Mouse (Mus musculus) neural tube, embryonic 15.5 days (tissue): Measurements from ENCODE around the gene Cxcr1. TPM values are rescaled to one million over a fixed set of nuclear protein-coding genes. Genes with fewer than 3 reads are reported as not detected.
"Not testable (repeated sequence)": the region's sequence is repeated elsewhere in the genome, so short reads cannot be mapped to it uniquely, and the experiment has no call there.

Source experiments
- ATAC-seq: fragments of 200-750 bp; cut with Nextera tagmentation; 2 replicates; pipeline ENCODE4 v1.8.0; 2017; ENCODE audit warnings: mild to moderate bottlenecking, moderate TSS enrichment, moderate library complexity; ENCODE audit not compliant: low FRiP score
- H3K27ac ChIP-seq: fragments of 300-500 bp; sonication (generic); replicated peaks from 2 replicates; pipeline ENCODE4 v1.5.1; 2015; ENCODE audit warnings: mild to moderate bottlenecking, inconsistent platforms
- H3K27me3 ChIP-seq: fragments of 300-500 bp; sonication (generic); replicated peaks from 2 replicates; pipeline ENCODE4 v1.6.1; 2015; ENCODE audit warnings: inconsistent platforms
- H3K36me3 ChIP-seq: fragments of 300-500 bp; sonication (generic); 2 replicates; pipeline ENCODE4 v1.6.1; 2015; ENCODE audit warnings: inconsistent platforms
- H3K4me1 ChIP-seq: fragments of 300-500 bp; sonication (generic); 2 replicates; pipeline ENCODE4 v1.6.1; 2015; ENCODE audit warnings: inconsistent platforms
- H3K4me2 ChIP-seq: fragments of 300-500 bp; sonication (generic); 2 replicates; pipeline ENCODE4 v1.6.1; 2015; ENCODE audit warnings: inconsistent platforms, mild to moderate bottlenecking, moderate library complexity
- H3K4me3 ChIP-seq: fragments of 300-500 bp; sonication (generic); replicated peaks from 2 replicates; pipeline ENCODE4 v1.5.1; 2015; ENCODE audit warnings: mild to moderate bottlenecking, inconsistent platforms
- H3K9ac ChIP-seq: fragments of 300-500 bp; sonication (generic); replicated peaks from 2 replicates; pipeline ENCODE4 v1.6.1; 2015; ENCODE audit warnings: mild to moderate bottlenecking, inconsistent platforms
- H3K9me3 ChIP-seq: fragments of 300-500 bp; sonication (generic); replicated peaks from 2 replicates; pipeline ENCODE4 v1.6.1; 2016; ENCODE audit warnings: inconsistent platforms
- WGBS: fragments of 180-500 bp; shearing (Covaris S2); methylation state at CpG from one replicate; pipeline ENCODE4 v1.1.7; 2015; ENCODE audit warnings: mixed read lengths; 5-methylcytosine and 5-hydroxymethylcytosine counted together
- polyA plus RNA-seq: library from polyadenylated mRNA; unstranded; fragments of >200 nt; fragmentation: Nextera tagmentation; extraction: Ambion mirVana; gene quantifications from 2 replicates; pipeline ENCODE4 v1.2.1, GENCODE M21; 2015

Gene Cxcr1
- polyA plus RNA-seq, 1 experiment from 2014 or later: not detected

DNA sequence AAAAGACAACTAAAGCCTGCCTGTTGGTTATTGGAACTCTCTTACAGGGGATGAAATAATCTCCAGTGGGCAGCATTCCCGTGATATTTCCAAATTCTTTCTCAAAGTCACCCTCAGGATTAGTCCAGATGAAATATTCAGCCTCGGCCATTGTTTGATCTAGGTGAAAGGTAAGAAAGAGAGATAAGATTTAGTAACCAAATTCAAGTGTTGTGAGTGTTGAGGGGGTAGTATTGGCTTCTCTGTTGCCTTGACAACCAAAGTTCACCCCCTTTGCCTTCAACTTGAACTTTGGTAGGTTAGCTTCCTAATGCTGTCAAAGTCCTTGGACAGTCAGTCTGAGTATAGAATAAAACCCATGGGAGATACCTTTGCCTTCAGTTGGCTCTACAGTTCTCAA is 1.7 kb downstream of the Cxcr1 start:
- Histone ChIP-seq H3K4me2 (no peak overlapping the region), H3K9me3 (no peaks in the 10 kb centered on the region), H3K36me3 (no peaks in the 10 kb centered on the region), H3K27ac (no peak overlapping the region), H3K4me1 (no peaks in the 10 kb centered on the region), H3K27me3 (no peaks in the 10 kb centered on the region), H3K9ac (no peak overlapping the region), H3K4me3 (no peak overlapping the region)
- 89% methylated on average over 2 of the region's 2 CpGs for WGBS
- ATAC-seq: no peak

DNA sequence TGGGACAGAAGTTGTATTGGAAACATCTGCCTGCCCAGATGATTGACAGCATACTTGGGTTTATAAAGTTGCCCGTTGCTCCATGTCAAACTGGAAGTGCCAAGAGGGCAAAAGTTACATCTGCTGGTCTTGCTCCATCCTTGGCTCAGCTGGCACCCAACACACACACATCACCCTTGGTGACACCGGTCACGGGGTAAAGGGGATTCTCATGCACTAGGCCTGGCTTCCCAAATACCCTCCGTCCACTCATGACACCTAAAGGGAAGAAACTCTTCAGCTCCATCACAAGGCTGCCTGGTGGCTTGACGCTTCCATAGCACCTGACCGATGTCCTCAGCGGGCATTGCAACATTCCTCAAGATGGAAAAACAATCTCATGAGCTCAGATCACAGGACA is 4.0 kb downstream of the Cxcr1 start:
- Histone ChIP-seq H3K4me1 (no peaks in the 10 kb centered on the region), H3K9me3 (no peaks in the 10 kb centered on the region), H3K4me2 (no peak overlapping the region), H3K9ac (no peak overlapping the region), H3K36me3 (no peaks in the 10 kb centered on the region), H3K27ac (no peak overlapping the region), H3K27me3 (no peaks in the 10 kb centered on the region), H3K4me3 (no peak overlapping the region)
- 97% methylated on average over 7 of the region's 7 CpGs for WGBS
- no peak for ATAC-seq

DNA sequence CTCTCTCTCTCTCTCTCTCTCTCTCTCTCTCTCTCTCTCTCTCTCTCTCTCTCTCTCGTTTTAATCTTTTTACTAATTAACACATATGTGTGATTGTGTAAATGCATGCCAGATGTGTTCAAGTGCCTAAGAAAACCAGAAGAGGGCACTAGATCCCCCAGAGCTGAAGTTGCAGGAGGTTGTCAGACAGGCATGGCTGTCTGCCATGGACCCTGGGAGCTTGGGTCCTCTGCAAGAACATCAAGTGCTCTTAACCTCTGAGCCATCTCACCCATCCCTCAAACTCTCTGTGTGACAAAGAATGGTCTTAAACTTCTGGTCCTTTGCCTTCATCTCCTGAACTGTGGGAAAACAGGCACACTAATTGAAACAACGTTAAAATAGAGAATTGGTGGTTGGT is 11.4 kb downstream of the Cxcr1 start:
- H3K36me3 ChIP-seq: no peaks in the 10 kb centered on the region
- no peaks in the 10 kb centered on the region for H3K27me3 ChIP-seq
- H3K27ac ChIP-seq: no peak overlapping the region
- no peak overlapping the region for H3K4me3 ChIP-seq
- no peak for ATAC-seq
- no peaks in the 10 kb centered on the region for H3K9me3 ChIP-seq
- no peak overlapping the region for H3K9ac ChIP-seq
- H3K4me2 ChIP-seq: no peak overlapping the region
- no peaks in the 10 kb centered on the region for H3K4me1 ChIP-seq
- WGBS: 69% methylated on average over 2 of the region's 2 CpGs

DNA sequence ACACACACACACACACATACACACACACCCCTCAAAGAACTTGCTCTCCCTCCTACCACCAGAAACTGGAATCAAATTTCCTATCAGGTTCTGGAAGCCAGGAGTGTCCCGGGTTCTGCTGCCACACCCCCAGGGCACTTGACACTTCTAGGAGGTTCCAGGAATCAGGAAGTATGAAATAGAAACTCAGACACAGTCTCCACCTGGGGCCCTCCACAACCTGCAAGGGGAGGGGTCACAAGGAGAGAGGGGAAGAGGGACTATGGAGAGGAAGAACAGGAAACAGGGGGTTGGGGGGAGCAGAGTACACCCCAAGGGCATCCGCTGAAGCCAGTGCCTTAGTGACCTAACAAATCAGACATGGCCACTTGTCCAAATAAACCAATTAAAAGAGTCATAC is 13.0 kb downstream of the Cxcr1 start:
- H3K4me2 ChIP-seq: no peak overlapping the region
- no peaks in the 10 kb centered on the region for H3K27me3 ChIP-seq
- H3K27ac ChIP-seq: no peak overlapping the region
- no peaks in the 10 kb centered on the region for H3K36me3 ChIP-seq
- 90% methylated on average over 2 of the region's 2 CpGs for WGBS
- no peaks in the 10 kb centered on the region for H3K9me3 ChIP-seq
- no peak overlapping the region for H3K9ac ChIP-seq
- H3K4me1 ChIP-seq: no peaks in the 10 kb centered on the region
- no peak for ATAC-seq
- H3K4me3 ChIP-seq: no peak overlapping the region

DNA sequence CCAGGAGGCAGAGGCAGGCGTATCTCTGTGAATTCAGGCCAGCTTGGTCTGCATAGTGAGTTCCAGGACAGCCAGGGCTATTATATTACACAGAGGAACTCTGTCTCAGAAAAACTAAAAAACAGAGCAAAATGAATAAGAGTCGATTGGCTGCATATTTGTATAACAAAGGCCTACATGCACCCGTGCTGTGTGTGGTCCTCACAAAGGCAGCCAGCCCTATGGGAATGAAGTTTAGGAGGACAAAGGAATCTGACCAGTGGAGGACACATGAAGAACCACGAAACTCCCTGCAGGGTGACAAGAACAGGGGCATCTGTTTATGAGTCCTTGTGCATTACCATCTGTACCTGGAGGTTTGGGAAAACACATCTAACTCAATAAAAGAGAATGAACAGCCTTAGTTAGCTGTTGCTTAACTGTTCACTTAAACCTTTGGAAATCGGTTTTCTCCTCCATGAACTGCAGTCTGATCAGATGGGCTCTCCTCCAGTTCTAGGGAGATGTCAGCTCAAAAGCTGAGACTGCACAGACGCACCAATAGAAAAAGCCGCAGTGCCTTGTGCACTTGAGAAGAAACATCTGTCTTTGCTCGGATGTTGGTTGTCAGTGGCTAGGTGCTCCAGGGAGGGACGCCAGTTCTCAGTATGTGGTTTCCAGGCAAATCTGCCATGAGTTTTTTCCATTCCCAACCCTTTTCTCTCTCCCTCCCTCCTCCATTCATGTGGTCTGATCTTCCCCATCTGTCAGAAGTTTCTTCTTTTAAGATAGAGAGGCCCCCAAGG is 14.6 kb downstream of the Cxcr1 start:
- no peaks in the 10 kb centered on the region for H3K27me3 ChIP-seq
- no peak for ATAC-seq
- H3K9me3 ChIP-seq: no peaks in the 10 kb centered on the region
- no peaks in the 10 kb centered on the region for H3K36me3 ChIP-seq
- no peak overlapping the region for H3K9ac ChIP-seq
- 65% methylated on average over 9 of the region's 9 CpGs for WGBS
- no peak overlapping the region for H3K4me2 ChIP-seq
- H3K4me1 ChIP-seq: no peaks in the 10 kb centered on the region
- no peak overlapping the region for H3K27ac ChIP-seq
- H3K4me3 ChIP-seq: no peak overlapping the region

DNA sequence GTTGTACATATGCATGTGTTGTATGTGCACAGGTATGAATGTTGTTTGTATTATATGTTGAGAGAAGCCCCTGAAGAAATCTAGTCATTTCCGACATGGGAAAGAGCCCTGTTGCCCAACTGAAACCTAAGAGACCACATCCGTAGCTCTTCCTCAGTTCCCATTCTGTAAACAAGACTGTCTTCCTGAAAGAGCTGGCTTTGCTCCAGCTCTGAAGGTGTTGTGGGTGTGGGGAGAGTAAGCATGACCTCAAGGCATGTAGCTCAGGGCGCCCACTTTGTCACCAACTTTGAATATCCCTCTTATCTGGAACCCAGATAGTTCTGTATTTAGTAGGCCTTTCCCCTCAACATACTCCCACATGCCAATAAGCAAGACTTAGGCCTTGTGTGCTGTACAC is 15.8 kb downstream of the Cxcr1 start:
- Histone ChIP-seq H3K9me3 (no peaks in the 10 kb centered on the region), H3K27me3 (no peaks in the 10 kb centered on the region), H3K4me2 (no peak overlapping the region), H3K27ac (no peak overlapping the region), H3K36me3 (no peaks in the 10 kb centered on the region), H3K4me1 (no peaks in the 10 kb centered on the region), H3K4me3 (no peak overlapping the region), H3K9ac (no peak overlapping the region)
- 90% methylated on average over 3 of the region's 3 CpGs for WGBS
- no peak for ATAC-seq

DNA sequence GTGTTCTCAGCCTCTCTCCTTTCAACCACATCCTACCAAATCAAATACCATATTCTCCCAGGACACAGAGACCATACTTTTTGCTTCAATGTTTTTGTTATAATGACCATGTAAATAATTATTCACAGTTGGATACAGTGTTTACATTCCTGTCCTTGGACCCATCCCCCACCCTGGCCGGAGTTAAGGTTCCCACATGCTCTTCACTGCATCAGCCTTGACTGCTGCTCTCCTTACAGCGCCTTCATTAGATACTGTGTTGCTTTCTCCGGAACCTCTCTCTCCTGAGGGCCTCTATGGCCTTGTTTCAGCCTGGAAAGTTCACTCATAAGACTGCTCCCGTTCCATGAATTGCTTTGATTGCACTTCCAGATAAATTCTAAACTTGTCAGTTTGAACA is 18.7 kb downstream of the Cxcr1 start:
- no peak overlapping the region for H3K4me3 ChIP-seq
- no peaks in the 10 kb centered on the region for H3K9me3 ChIP-seq
- no peak overlapping the region for H3K4me2 ChIP-seq
- no peak overlapping the region for H3K9ac ChIP-seq
- H3K36me3 ChIP-seq: no peaks in the 10 kb centered on the region
- no peaks in the 10 kb centered on the region for H3K4me1 ChIP-seq
- H3K27me3 ChIP-seq: no peaks in the 10 kb centered on the region
- H3K27ac ChIP-seq: no peak overlapping the region
- 90% methylated on average over 4 of the region's 4 CpGs for WGBS
- no peak for ATAC-seq

DNA sequence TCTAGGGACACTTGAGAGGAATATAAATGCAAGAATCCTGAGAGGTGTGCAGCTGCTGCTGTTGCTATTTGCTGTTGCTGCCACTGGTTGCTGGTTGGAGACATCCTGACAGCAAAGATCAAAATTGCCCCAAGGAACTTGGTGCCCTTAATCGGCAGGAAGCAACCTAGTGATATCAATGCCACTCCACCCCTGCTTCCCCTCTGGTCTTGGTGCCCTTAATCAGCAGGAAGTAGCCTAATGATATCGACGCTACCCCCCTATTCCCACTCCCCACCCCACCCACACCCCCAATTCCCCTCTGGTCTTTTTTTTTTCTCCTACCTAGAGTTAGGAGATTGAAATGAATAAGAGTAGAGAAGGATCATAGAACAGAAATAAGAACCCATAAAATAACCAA is 21.7 kb downstream of the Cxcr1 start:
- no peaks in the 10 kb centered on the region for H3K4me1 ChIP-seq
- H3K4me2 ChIP-seq: no peak overlapping the region
- H3K9me3 ChIP-seq: no peaks in the 10 kb centered on the region
- no peak for ATAC-seq
- no peak overlapping the region for H3K4me3 ChIP-seq
- H3K27ac ChIP-seq: no peak overlapping the region
- no peaks in the 10 kb centered on the region for H3K36me3 ChIP-seq
- no peak overlapping the region for H3K9ac ChIP-seq
- no peaks in the 10 kb centered on the region for H3K27me3 ChIP-seq
- WGBS: 93% methylated on average over 3 of the region's 3 CpGs

DNA sequence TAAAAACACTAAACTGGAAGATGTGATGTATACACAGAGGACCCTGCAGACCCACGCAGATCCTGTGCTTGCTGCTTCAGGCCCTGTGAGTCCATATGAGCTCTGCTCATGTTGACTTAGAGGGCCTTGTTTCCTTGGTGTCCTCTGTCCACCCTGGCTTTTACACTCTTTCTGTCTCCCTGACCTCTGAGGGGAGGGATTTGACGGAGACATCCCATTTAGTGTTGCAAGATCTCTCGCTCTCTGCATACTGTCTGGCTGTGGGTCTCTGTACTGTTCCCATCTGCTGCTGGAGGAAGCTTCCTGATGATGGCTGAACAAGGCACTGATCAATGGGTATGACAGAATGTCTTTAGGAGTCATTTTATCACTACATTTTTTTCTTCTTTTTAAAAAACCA is 24.7 kb downstream of the Cxcr1 start:
- H3K9me3 ChIP-seq: no peaks in the 10 kb centered on the region
- no peaks in the 10 kb centered on the region for H3K4me1 ChIP-seq
- ATAC-seq: no peak
- no peak overlapping the region for H3K4me3 ChIP-seq
- no peaks in the 10 kb centered on the region for H3K27me3 ChIP-seq
- H3K36me3 ChIP-seq: no peaks in the 10 kb centered on the region
- no peak overlapping the region for H3K27ac ChIP-seq
- no peak overlapping the region for H3K4me2 ChIP-seq
- H3K9ac ChIP-seq: no peak overlapping the region
- 83% methylated on average over 3 of the region's 3 CpGs for WGBS

DNA sequence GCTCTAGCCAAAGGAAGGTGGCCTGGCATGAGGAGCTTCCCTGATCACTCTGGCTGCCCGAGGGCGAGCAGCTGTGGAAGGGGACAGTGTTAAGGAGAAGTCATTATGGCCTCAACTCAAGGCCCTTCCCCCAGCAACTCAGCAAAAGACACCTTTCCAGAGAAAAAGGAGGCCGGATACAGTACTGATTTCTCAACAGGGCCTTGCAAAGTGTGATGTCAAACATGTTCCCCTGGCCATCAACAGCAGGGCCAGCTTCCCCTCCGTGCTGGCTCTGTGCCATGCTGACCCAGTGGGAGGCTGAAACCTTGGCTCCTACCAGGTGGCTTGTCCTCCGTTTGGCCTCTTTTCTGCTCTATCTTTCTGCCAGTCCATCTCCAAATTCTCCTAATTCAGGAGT is 27.3 kb downstream of the Cxcr1 start:
- Histone ChIP-seq H3K27me3 (no peaks in the 10 kb centered on the region), H3K36me3 (no peaks in the 10 kb centered on the region), H3K4me1 (no peaks in the 10 kb centered on the region), H3K9ac (no peak overlapping the region), H3K4me3 (no peak overlapping the region), H3K9me3 (no peaks in the 10 kb centered on the region), H3K27ac (no peak overlapping the region), H3K4me2 (no peak overlapping the region)
- no peak for ATAC-seq
- 82% methylated on average over 5 of the region's 5 CpGs for WGBS

DNA sequence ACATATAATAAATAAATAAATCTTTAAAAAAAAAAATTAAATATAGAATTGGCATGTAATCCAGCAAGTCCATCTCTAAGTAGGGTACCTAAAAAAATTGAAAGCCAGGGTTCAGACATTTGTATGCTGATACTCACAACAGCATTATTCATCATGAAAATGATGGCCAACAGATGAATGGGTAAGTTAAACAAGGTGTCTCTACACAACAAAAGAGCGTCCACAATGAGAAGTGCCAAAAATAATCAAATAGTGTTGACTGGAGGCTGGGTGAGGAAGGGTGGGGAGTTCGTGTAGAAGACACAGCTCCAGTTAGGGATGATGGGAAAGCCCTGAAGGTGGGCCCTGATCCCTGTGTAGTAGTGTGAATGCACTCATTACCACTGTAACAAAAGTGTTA is 34.4 kb downstream of the Cxcr1 start:
- no peak for ATAC-seq
- Histone ChIP-seq H3K4me1 (no peaks in the 10 kb centered on the region), H3K36me3 (no peaks in the 10 kb centered on the region), H3K4me3 (no peak overlapping the region), H3K27me3 (no peaks in the 10 kb centered on the region), H3K9me3 (no peaks in the 10 kb centered on the region), H3K27ac (no peak overlapping the region), H3K4me2 (no peak overlapping the region), H3K9ac (no peak overlapping the region)
- WGBS: 78% methylated on average over 2 of the region's 2 CpGs

DNA sequence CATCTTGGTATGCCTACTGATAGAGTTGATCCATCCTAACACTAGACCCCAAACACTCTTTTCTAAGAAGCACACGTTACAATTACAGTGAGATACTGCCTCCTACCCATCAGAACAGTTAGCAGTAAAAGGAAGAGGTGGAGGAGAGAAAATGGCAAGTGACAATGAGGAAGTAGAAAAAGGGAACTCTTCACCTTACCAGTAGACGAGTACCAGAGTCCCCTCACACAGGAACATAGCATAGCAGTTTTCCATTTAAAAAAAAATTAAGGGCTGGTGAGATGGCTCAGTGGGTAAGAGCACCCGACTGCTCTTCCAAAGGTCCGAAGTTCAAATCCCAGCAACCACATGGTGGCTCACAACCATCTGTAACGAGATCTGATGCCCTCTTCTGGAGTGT is 34.8 kb downstream of the Cxcr1 start:
- H3K4me2 ChIP-seq, H3K36me3 ChIP-seq, H3K9me3 ChIP-seq, H3K27me3 ChIP-seq, H3K27ac ChIP-seq, H3K4me3 ChIP-seq, H3K9ac ChIP-seq, ATAC-seq, H3K4me1 ChIP-seq: not testable (repeated sequence)
- 81% methylated on average over 5 of the region's 5 CpGs for WGBS
